Mouse (Mus musculus) stomach, embryonic 15.5 days (tissue): ENCODE measurements around the gene Jund. TPM values are rescaled to one million over a fixed set of nuclear protein-coding genes. Genes with fewer than 3 reads are reported as not detected.
A peak's percentile ranks its signal among the peaks of the same experiment; 100 is the strongest.

Experiments
- ATAC-seq: fragments of 200-750 bp; cut with Nextera tagmentation; 2 replicates; pipeline ENCODE4 v1.8.0; 2017; ENCODE audit warnings: low read depth, moderate number of reproducible peaks, moderate TSS enrichment; ENCODE audit not compliant: insufficient read depth, low FRiP score
- H3K27ac ChIP-seq: fragments of 300-500 bp; sonication (generic); 2 replicates; pipeline ENCODE4 v1.5.1; 2015; ENCODE audit warnings: mild to moderate bottlenecking, inconsistent platforms
- H3K27me3 ChIP-seq: fragments of 300-500 bp; sonication (generic); replicated peaks from 2 replicates; pipeline ENCODE4 v1.6.1; 2015; ENCODE audit warnings: inconsistent platforms
- H3K36me3 ChIP-seq: fragments of 300-500 bp; sonication (generic); 2 replicates; pipeline ENCODE4 v1.6.1; 2015; ENCODE audit warnings: inconsistent platforms
- H3K4me1 ChIP-seq: fragments of 300-500 bp; sonication (generic); 2 replicates; pipeline ENCODE4 v1.6.1; 2015; ENCODE audit warnings: inconsistent platforms
- H3K4me2 ChIP-seq: fragments of 300-500 bp; sonication (generic); 2 replicates; pipeline ENCODE4 v1.6.1; 2015; ENCODE audit warnings: mild to moderate bottlenecking, inconsistent platforms
- H3K4me3 ChIP-seq: fragments of 300-500 bp; sonication (generic); replicated peaks from 2 replicates; pipeline ENCODE4 v1.5.1; 2015; ENCODE audit warnings: inconsistent platforms
- H3K9ac ChIP-seq: fragments of 300-500 bp; sonication (generic); 2 replicates; pipeline ENCODE4 v1.6.1; 2015; ENCODE audit warnings: inconsistent platforms
- H3K9me3 ChIP-seq: fragments of 300-500 bp; sonication (generic); 2 replicates; pipeline ENCODE4 v1.6.1; 2016; ENCODE audit warnings: inconsistent platforms
- WGBS: fragments of 180-500 bp; shearing (Covaris S2); methylation state at CpG from one replicate; pipeline ENCODE4 v1.1.7; 2015; 5-methylcytosine and 5-hydroxymethylcytosine counted together
- polyA plus RNA-seq: library from polyadenylated mRNA; unstranded; fragments of >200 nt; fragmentation: Nextera tagmentation; extraction: Ambion mirVana; gene quantifications from 2 replicates; pipeline ENCODE4 v1.2.1, GENCODE M21; 2015

Gene Jund
- 84.4 and 84.6 TPM in 2 replicates for polyA plus RNA-seq

DNA sequence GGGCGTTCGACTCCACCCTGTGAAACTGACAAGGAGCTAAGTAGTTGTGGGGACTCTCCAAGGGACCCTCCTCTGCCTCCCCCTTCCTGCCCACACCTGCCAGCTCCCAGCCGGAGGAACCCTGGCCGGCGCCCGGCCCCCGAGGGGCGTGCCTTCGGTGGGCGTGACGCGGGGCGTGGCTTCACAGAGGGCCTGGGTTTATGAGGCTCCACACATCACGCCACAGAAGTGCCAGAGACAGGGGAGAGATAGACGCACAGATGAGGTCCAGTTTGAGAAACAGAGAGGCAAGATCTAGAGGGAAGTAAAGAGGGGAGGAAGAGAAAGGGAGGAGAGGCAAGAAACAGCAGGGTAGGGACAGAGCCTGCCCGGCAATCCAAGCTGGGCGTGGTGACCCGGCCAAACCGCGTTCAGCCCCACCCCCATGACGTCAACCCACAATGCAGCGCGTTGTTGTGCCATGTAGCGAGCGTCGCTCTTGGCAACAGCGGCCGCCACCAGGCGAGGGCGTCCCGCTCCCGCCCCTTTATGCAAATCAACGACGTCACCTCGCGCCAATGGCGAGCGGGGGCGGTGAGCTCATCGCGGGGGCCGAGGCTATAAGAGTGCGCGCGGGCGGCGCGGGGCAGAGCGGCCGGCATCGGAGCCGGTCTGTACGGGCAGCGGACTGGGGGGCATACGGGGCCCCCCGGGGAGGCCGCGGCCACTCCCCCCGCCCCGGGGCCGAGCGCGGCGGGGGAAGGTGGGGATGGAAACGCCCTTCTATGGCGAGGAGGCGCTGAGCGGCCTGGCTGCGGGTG is at the start of gene Jund:
Jund (plus strand) TSS at position 640 of the 800 bp plus-strand sequence.
- H3K27ac ChIP-seq: peak within 1 kb of the TSS; percentile 99
- under 1% methylated on average over 67 of the region's 69 CpGs for WGBS
- ATAC-seq: peak; percentile 87
- peak within 1 kb of the TSS; percentile 99 for H3K9ac ChIP-seq
- peak within 1 kb of the TSS; percentile 96 for H3K4me3 ChIP-seq
- H3K27me3 ChIP-seq: no peaks in the 10 kb centered on the region
- peaks cover 7% of the 10 kb centered on the region; the same call in 1 of the 2 replicates for H3K36me3 ChIP-seq
- no peaks in the 10 kb centered on the region for H3K9me3 ChIP-seq
- peak within 1 kb of the TSS; percentile 55 for H3K4me2 ChIP-seq
- peaks cover 40% of the 10 kb centered on the region for H3K4me1 ChIP-seq

DNA sequence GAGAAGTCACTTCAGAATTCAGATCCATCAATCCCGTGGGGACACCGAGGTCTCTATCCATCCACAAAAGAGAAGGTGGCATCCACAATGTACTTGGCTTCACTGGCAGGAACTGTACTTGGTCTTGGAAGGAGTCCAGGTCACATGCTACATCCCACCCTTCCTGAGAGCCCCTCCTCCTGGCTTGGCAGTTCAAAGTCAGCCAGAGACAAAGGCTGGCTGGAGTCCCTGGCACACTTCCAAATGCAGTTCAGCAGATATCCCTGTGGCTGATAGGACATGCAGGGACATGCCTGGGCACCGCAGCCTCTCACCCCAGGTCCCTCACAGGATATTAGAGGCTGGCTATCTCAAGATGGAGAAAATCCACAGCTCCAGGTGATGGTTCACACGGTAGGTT is 49.4 kb upstream of the Jund start:
- Histone ChIP-seq H3K36me3 (peaks cover 6% of the 10 kb centered on the region; the same call in 1 of the 2 replicates), H3K4me1 (peaks cover 34% of the 10 kb centered on the region), H3K27me3 (no peaks in the 10 kb centered on the region), H3K9ac (no peak overlapping the region), H3K4me2 (no peak overlapping the region), H3K9me3 (no peaks in the 10 kb centered on the region), H3K4me3 (no peak overlapping the region), H3K27ac (peak overlapping the region; percentile 73)
- 51% methylated on average over 4 of the region's 4 CpGs for WGBS
- ATAC-seq: peak; percentile 79

DNA sequence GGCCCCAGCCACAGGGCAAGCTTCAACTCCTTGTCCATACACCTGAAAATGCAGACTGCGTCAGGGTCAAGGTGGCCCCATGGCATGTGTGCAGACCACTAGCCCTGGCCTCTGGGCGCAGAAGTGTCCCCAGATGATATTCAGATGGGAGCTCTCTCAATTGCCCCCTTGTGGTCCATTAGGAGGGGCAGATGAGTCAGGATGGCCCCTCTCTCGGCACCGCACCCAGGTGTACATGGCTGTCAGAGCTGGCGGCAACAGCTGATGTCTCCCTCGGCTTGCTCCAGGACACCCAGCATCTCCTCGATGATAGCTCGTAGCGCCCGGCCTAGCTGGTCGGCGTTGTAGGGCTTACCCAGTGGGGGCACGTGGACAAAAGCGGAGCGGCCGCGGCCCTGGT is 48.4 kb upstream of the Jund start:
- Histone ChIP-seq H3K27ac (no peak overlapping the region), H3K4me1 (peaks cover 34% of the 10 kb centered on the region), H3K9ac (no peak overlapping the region), H3K9me3 (no peaks in the 10 kb centered on the region), H3K4me3 (no peak overlapping the region), H3K27me3 (no peaks in the 10 kb centered on the region), H3K36me3 (peaks cover 9% of the 10 kb centered on the region; the same call in 1 of the 2 replicates), H3K4me2 (no peak overlapping the region)
- ATAC-seq: no peak
- WGBS: 92% methylated on average over 17 of the region's 17 CpGs

DNA sequence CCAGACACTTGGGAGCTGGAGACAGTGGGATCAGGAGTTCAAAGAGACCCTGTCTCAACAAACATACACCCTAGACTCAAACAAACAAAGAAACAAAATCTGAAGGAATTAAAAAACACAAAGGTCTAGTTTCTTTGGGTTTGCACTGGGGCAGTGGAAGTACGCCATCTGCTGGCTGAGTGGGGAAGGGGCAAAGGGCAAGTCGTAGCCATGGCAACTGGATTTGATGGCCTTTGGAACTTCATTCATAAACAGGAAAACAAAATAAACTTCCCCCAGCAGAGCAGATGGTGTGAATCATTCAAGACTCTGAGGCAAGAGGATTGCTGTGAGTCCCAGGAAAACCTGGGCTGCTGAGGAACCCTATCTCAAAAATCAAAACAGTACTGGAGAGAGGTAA is 45.5 kb upstream of the Jund start:
- Histone ChIP-seq H3K27ac (no peak overlapping the region), H3K4me2 (no peak overlapping the region), H3K4me1 (peaks cover 24% of the 10 kb centered on the region), H3K9me3 (no peaks in the 10 kb centered on the region), H3K36me3 (peaks cover 13% of the 10 kb centered on the region), H3K9ac (no peak overlapping the region), H3K27me3 (no peaks in the 10 kb centered on the region), H3K4me3 (no peak overlapping the region)
- ATAC-seq: no peak
- 60% methylated on average over 2 of the region's 2 CpGs for WGBS

DNA sequence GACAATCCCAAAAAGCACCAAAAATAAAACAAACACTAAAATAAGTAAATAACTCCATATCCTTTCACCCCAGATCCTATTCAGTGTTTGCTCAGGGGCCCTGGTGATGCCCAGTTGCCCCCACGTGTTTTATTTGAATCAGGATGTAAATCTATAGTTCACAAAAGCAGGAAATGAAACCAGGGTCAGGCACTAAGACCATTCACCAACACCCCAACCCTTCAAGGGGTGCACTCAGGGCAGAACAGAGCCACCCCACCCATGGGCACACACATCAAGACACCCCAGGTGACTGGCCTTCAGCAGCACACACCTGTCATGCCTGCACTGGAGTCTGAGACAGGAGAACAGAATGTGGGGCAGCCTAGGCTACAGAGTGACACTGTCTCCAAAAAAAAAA is 44.6 kb upstream of the Jund start:
- Histone ChIP-seq H3K4me2 (no peak overlapping the region), H3K4me3 (no peak overlapping the region), H3K27ac (no peak overlapping the region), H3K9me3 (no peaks in the 10 kb centered on the region), H3K27me3 (no peaks in the 10 kb centered on the region), H3K9ac (no peak overlapping the region), H3K36me3 (peaks cover 13% of the 10 kb centered on the region), H3K4me1 (peaks cover 25% of the 10 kb centered on the region)
- WGBS: 64% methylated on average over 1 of the region's 1 CpGs
- no peak for ATAC-seq

DNA sequence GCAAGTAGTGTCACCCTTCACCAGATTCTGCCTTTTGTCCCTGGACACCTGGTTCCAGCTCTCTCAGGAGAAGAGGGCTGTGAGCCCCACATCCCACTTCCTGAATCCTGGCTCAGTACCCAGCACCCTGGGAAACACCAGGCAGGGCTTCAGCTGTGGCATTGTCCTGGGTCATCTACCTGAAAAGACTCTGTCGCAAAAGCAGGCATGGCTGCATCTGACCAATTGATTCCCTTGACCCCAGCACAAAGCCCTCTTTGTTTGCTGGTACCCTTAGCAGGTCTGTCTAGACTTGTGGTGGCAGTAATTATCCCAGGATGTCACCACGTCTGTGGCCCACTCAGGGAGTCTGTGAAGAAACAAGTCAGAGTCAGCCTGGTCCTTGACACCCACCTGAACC is 43.3 kb upstream of the Jund start:
- H3K27ac ChIP-seq: no peak overlapping the region; the same call in 1 of the 2 replicates
- H3K9ac ChIP-seq: no peak overlapping the region
- H3K4me1 ChIP-seq: peaks cover 21% of the 10 kb centered on the region
- no peak overlapping the region for H3K4me3 ChIP-seq
- 76% methylated on average over 2 of the region's 2 CpGs for WGBS
- H3K4me2 ChIP-seq: no peak overlapping the region
- H3K36me3 ChIP-seq: peaks cover 13% of the 10 kb centered on the region
- no peaks in the 10 kb centered on the region for H3K27me3 ChIP-seq
- ATAC-seq: no peak
- no peaks in the 10 kb centered on the region for H3K9me3 ChIP-seq

DNA sequence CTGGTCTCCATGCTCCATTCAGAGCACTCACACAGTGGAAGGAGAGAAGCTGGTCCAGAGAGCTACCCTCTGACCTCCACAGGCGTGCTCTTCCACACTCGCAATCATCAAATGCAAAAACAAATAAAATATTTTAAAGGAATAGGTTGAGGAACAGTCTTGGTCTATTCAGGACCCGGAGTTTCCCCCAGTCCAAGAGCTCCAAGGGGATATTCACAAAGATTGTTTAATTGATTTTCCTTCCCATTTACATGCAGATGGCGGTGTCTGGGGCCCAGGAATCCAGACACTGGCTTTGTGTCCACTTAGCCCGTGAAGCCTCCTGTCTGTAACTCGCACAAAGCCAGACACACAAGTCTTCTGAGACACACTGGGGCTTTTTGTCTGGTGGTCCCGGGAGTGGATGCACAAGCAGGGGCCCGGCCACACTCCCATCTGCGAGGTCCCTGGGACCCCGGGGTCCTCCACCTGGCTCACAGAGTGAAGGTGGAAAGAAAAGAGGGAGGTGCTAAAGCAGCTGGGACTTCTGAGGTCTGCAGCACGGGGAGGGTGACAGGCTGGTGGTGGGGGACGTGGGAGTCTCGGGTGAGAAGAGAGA is 42.5 kb upstream of the Jund start:
- no peaks in the 10 kb centered on the region for H3K27me3 ChIP-seq
- H3K9ac ChIP-seq: no peak overlapping the region
- peaks cover 13% of the 10 kb centered on the region for H3K36me3 ChIP-seq
- no peak overlapping the region for H3K4me3 ChIP-seq
- H3K9me3 ChIP-seq: no peaks in the 10 kb centered on the region
- H3K4me1 ChIP-seq: peaks cover 23% of the 10 kb centered on the region
- no peak overlapping the region; the same call in 1 of the 2 replicates for H3K27ac ChIP-seq
- 64% methylated on average over 13 of the region's 13 CpGs for WGBS
- H3K4me2 ChIP-seq: no peak overlapping the region
- ATAC-seq: no peak

DNA sequence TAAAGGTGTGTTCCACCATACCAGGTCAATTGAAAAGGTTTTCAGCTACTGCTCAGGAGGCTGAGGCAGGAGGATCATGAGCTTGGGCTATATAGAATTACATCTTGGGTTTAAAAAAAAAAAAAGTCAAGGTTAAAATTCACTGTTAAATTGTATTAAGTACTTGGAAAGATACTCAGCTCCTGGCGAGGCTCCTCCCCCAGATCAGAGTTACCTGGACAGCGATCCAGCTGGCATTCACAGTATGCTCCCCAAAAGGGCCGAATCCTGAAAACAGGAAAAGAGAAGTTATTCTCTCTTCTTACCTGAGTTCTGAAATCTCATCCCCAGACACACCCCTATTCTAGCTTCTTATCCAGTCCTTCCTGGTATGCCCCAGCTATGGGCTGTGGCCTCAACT is 41.5 kb upstream of the Jund start:
- H3K27ac ChIP-seq: no peak overlapping the region
- no peak overlapping the region for H3K4me2 ChIP-seq
- no peak overlapping the region for H3K4me3 ChIP-seq
- H3K9ac ChIP-seq: no peak overlapping the region
- H3K4me1 ChIP-seq: peaks cover 23% of the 10 kb centered on the region
- peaks cover 7% of the 10 kb centered on the region for H3K36me3 ChIP-seq
- WGBS: 90% methylated on average over 3 of the region's 3 CpGs
- H3K9me3 ChIP-seq: no peaks in the 10 kb centered on the region
- no peak for ATAC-seq
- no peaks in the 10 kb centered on the region for H3K27me3 ChIP-seq

DNA sequence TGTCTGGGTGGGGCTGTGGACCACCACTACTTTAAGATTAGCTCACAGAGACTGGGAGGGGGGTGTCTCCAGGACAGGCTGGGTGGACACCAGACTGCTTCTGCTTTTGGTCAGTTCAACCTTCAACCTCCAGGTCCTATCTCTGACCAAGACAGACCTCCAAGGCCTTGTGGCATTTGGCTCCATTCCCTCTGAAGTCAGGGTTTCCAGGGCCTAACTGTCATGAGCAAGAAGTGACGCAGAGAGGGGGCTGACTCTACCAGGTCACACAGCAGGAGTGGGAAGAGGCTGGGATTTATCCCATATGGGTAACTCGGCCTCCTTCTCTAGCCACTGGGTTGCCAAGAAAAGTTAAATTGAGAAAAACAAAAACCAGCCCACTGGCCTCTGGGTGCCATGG is 41.0 kb upstream of the Jund start:
- Histone ChIP-seq H3K27ac (0 out of 2 replicates have a peak overlapping the region, but pooled peaks have one; percentile 1), H3K4me3 (0 out of 2 replicates have a peak overlapping the region, but pooled peaks have one; percentile 85), H3K36me3 (peaks cover 6% of the 10 kb centered on the region; the same call in 1 of the 2 replicates), H3K27me3 (no peaks in the 10 kb centered on the region), H3K4me2 (peak overlapping the region; percentile 88), H3K9me3 (no peaks in the 10 kb centered on the region), H3K9ac (peak overlapping the region; percentile 24), H3K4me1 (peaks cover 23% of the 10 kb centered on the region)
- WGBS: 80% methylated on average over 2 of the region's 2 CpGs
- no peak for ATAC-seq

DNA sequence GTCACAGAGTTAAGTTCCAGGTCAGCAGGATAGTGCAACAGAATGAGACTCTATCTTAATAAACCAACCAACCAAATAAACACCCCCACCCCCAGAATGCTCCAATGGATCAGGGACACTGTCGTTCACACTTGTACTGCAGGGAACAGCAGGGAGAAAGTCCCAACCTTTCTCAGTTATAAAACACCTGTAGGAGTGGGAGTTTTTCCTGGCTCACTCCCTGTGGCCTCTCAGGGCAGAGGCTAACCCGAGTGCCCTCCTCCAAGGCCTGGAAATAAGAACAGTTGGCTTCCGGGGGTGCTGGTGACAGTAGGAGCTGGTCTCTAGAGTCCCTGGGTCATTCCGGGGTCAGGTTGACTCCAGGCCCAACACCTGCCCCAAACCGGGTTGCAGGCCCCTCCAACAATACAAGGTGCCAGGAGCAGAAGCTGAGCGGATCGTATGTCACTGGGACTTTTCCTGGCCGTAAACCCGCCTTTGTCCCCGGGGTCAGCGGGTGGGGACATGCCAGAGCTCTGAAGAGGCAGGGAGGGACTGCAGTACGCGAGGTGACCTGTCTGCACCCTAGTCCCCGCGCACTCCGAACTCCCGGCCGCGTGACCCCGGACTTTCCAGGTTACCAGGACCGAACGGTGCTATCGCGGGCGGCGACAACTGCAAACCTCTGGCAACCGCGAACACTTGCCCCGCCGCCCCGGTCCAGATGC is 39.7 kb upstream of the Jund start:
- H3K27ac ChIP-seq: peak overlapping the region; percentile 90
- H3K36me3 ChIP-seq: peaks cover 6% of the 10 kb centered on the region; the same call in 1 of the 2 replicates
- H3K4me3 ChIP-seq: peak overlapping the region; percentile 85
- H3K9ac ChIP-seq: peak overlapping the region; percentile 81
- ATAC-seq: peak; percentile 21; the same call in 1 of the 2 replicates
- no peaks in the 10 kb centered on the region for H3K27me3 ChIP-seq
- peaks cover 23% of the 10 kb centered on the region for H3K4me1 ChIP-seq
- no peaks in the 10 kb centered on the region for H3K9me3 ChIP-seq
- WGBS: under 1% methylated on average over 31 of the region's 31 CpGs
- H3K4me2 ChIP-seq: peak overlapping the region; percentile 88

DNA sequence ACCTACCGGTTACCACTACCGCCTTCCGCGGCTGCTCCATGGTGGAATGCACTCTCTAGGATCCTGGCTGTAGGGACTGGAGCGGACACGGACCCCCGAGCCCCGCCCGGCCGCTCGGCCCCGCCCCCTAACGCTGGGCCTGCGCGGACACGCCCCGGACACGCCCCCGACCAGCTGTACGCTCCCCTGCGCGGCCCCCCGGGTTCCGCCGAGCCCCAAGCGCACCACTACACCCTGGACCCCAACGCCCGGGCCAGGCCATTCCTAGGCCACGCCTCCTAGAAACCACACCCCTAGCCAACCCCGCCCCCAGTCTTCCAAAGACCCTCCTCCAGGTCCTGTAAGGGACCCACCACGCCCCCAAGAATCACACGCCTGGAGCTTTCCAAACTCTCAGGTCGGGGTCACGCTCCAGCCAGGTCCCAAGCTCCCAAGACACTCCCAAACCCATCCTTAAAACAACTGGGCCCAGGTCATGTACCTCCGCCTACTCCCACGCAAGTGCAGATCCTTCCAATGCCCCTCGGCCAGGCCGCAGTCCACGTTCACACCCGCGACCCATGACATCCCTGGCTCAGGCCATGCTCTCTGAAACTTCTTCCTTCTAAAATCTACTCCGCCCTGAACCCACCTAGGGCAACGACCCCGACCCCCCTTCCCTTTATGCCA is 39.0 kb upstream of the Jund start:
- peak overlapping the region; percentile 85 for H3K4me3 ChIP-seq
- no peaks in the 10 kb centered on the region for H3K9me3 ChIP-seq
- peak; percentile 96 for ATAC-seq
- H3K36me3 ChIP-seq: peaks cover 4% of the 10 kb centered on the region; the same call in 1 of the 2 replicates
- H3K27me3 ChIP-seq: no peaks in the 10 kb centered on the region
- WGBS: under 1% methylated on average over 42 of the region's 44 CpGs
- H3K4me1 ChIP-seq: peaks cover 23% of the 10 kb centered on the region
- peak overlapping the region; percentile 88 for H3K4me2 ChIP-seq
- peak overlapping the region; percentile 90 for H3K27ac ChIP-seq
- H3K9ac ChIP-seq: peak overlapping the region; percentile 81
